Mouse (Mus musculus) ES-Bruce4 (cell line): ENCODE measurements at regions not wholly inside any gene's neighbourhood (a gene's known extent, or its start where the extent isn't known, plus 50 kb on each side); places are given as distances from the start of the nearest gene placed in this dataset.

Source experiments
- H3K27ac ChIP-seq: 2 replicates; pipeline ENCODE4 v1.5.1; 2012; ENCODE audit warnings: low read length, inconsistent platforms; ENCODE audit not compliant: insufficient read depth
- H3K27me3 ChIP-seq: 2 replicates; pipeline ENCODE4 v1.6.1; 2012; ENCODE audit warnings: mild to moderate bottlenecking, low read length, inconsistent platforms; ENCODE audit not compliant: control insufficient read depth, poor library complexity, insufficient read depth, severe bottlenecking
- H3K36me3 ChIP-seq: 2 replicates; pipeline ENCODE4 v1.6.1; 2012; ENCODE audit warnings: inconsistent platforms, mild to moderate bottlenecking, low read length, moderate library complexity; ENCODE audit not compliant: control insufficient read depth, poor library complexity, insufficient read depth, severe bottlenecking
- H3K4me1 ChIP-seq: one replicate; pipeline ENCODE4 v1.8.1; 2011; ENCODE audit warnings: low read length; ENCODE audit not compliant: control insufficient read depth, insufficient read depth
- H3K4me3 ChIP-seq: 2 replicates; pipeline ENCODE4 v1.5.1; 2011; ENCODE audit warnings: low read depth, mild to moderate bottlenecking, low read length
- H3K9ac ChIP-seq: 2 replicates; pipeline ENCODE4 v1.6.1; 2012; ENCODE audit warnings: low read depth, mild to moderate bottlenecking, inconsistent platforms; ENCODE audit not compliant: poor library complexity, severe bottlenecking
- H3K9me3 ChIP-seq: replicated peaks from 2 replicates; pipeline ENCODE4 v1.6.1; 2012; ENCODE audit warnings: mild to moderate bottlenecking, low read length, inconsistent platforms; ENCODE audit not compliant: control insufficient read depth, poor library complexity, insufficient read depth, severe bottlenecking
- CTCF ChIP-seq: IDR thresholded peaks from one replicate; pipeline ENCODE4 v1.8.1; 2011; ENCODE audit warnings: low read depth, low read length
- EP300 ChIP-seq: IDR thresholded peaks from 2 replicates; pipeline ENCODE4 v1.6.1; 2011; ENCODE audit warnings: low read depth, low read length; ENCODE audit not compliant: insufficient read depth
- POLR2A ChIP-seq: IDR thresholded peaks from one replicate; pipeline ENCODE4 v1.8.1; 2011; ENCODE audit warnings: low read length; ENCODE audit not compliant: insufficient read depth

GRCm38 (mm10) chr12:92779695-92780292 is 930.8 kb upstream of the Sel1l start:
- TF ChIP-seq EP300 (no peak), CTCF (no peak), POLR2A (no peak)
- H3K27me3 ChIP-seq = no peaks in the 10 kb centered on the region
- H3K4me3 ChIP-seq = no peak overlapping the region

DNA sequence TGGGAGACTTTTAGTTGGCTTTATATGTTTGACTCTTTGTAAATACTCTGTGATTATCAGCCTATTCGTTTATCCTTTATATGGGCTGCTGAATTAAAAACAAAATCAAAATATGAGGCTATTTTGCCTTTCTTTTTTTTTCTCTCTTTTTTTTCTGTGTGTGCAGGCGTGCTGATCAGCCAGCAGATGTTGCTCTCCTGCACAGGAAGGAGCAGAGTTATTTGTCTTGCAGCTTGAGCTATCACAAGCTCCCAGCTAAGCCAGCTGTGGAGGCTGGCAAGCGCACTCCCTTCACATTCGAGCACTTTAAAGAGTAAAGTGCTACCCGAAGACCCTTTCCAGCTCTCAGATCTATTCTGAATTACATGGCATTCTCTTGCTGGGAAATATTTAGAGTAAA is 926.7 kb upstream of the Sel1l start:
- H3K4me1 ChIP-seq = no peaks in the 10 kb centered on the region
- H3K9ac ChIP-seq = no peak overlapping the region
- no peaks in the 10 kb centered on the region for H3K9me3 ChIP-seq
- H3K36me3 ChIP-seq = no peaks in the 10 kb centered on the region
- TF ChIP-seq CTCF = no peak
- TF ChIP-seq EP300 = no peak
- TF ChIP-seq POLR2A = no peak
- no peak overlapping the region for H3K27ac ChIP-seq
- no peak overlapping the region for H3K4me3 ChIP-seq
- H3K27me3 ChIP-seq = no peaks in the 10 kb centered on the region

More at GRCm38 (mm10) chr12:92779695-92780292, 930.8 kb upstream of the Sel1l start:
- H3K4me1 ChIP-seq = no peaks in the 10 kb centered on the region
- no peaks in the 10 kb centered on the region for H3K9me3 ChIP-seq
- H3K36me3 ChIP-seq = no peaks in the 10 kb centered on the region
- H3K9ac ChIP-seq = no peak overlapping the region
- no peak overlapping the region for H3K27ac ChIP-seq

GRCm38 (mm10) chr12:92748576-92748975 is 899.6 kb upstream of the Sel1l start:
- Histone ChIP-seq H3K4me3 (no peak overlapping the region), H3K4me1 (no peaks in the 10 kb centered on the region), H3K27ac (no peak overlapping the region), H3K36me3 (no peaks in the 10 kb centered on the region), H3K9me3 (no peaks in the 10 kb centered on the region), H3K27me3 (no peaks in the 10 kb centered on the region), H3K9ac (no peak overlapping the region)
- no peak for TF ChIP-seq CTCF

- H3K9ac ChIP-seq = no peak overlapping the region
- H3K27me3 ChIP-seq = no peaks in the 10 kb centered on the region
Measured at GRCm38 (mm10) chr12:92740818-92741217, 891.9 kb upstream of the Sel1l start.

GRCm38 (mm10) chr12:92739196-92739595 is 890.2 kb upstream of the Sel1l start:
- H3K4me3 ChIP-seq = no peak overlapping the region
- H3K36me3 ChIP-seq = no peaks in the 10 kb centered on the region
- H3K9me3 ChIP-seq = no peaks in the 10 kb centered on the region
- H3K9ac ChIP-seq = no peak overlapping the region
- no peak overlapping the region for H3K27ac ChIP-seq
- TF ChIP-seq EP300 (no peak), POLR2A (no peak), CTCF (no peak)
- H3K27me3 ChIP-seq = no peaks in the 10 kb centered on the region
- H3K4me1 ChIP-seq = no peaks in the 10 kb centered on the region

More at GRCm38 (mm10) chr12:92740818-92741217, 891.9 kb upstream of the Sel1l start:
- H3K27ac ChIP-seq = no peak overlapping the region
- no peak for TF ChIP-seq EP300
- no peak for TF ChIP-seq POLR2A
- no peak for TF ChIP-seq CTCF
- H3K4me1 ChIP-seq = no peaks in the 10 kb centered on the region
- no peaks in the 10 kb centered on the region for H3K36me3 ChIP-seq
- no peak overlapping the region for H3K4me3 ChIP-seq
- no peaks in the 10 kb centered on the region for H3K9me3 ChIP-seq

- H3K27me3 ChIP-seq = no peaks in the 10 kb centered on the region
Measured at GRCm38 (mm10) chr12:92737623-92738370, 888.8 kb upstream of the Sel1l start.

More at GRCm38 (mm10) chr12:92737623-92738370, 888.8 kb upstream of the Sel1l start:
- Histone ChIP-seq H3K9ac (no peak overlapping the region), H3K36me3 (no peaks in the 10 kb centered on the region), H3K4me3 (no peak overlapping the region), H3K4me1 (no peaks in the 10 kb centered on the region), H3K27ac (no peak overlapping the region), H3K9me3 (no peaks in the 10 kb centered on the region)
- TF ChIP-seq CTCF (no peak), POLR2A (no peak), EP300 (no peak)
